Mouse (Mus musculus): ENCODE measurements around the gene Defa25. TPM values are rescaled to one million over a fixed set of nuclear protein-coding genes. Genes with fewer than 3 reads are reported as not detected.
"Not testable (repeated sequence)": the region's sequence is repeated elsewhere in the genome, so short reads cannot be mapped to it uniquely, and the experiment has no call there.

Defa25 gene
- total RNA-seq (2014; rRNA removed) (not detected in 2 replicates), polyA plus RNA-seq (2015; fragmentation: Nextera tagmentation; extraction: Ambion mirVana) (not detected in 2 replicates)

DNA sequence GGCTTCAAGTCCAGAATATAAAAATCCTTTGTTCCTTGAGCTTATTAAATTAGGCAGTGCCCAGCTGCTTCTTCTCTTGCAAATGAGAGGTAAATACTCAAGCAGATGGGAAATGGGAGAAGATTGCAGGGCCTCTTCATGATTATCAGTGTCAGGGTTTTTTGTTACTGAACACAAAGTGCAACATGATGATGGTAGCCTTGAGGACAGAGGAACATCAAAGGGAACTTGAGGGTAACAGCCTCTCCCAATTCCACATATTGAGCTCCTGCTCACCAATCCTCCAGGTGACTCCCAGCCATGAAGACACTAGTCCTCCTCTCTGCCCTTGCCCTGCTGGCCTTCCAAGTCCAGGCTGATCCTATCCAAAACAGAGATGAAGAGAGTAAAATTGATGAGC, at the start of gene Defa25:
Gene Defa25 (plus strand): TSS at position 301 of the 400 bp plus-strand sequence.
- ATAC-seq (ENCODE audit: low FRiP score); DNase-seq (ENCODE audit: low spot score); H3K27me3 ChIP-seq (ENCODE audit: insufficient read depth, low read length); H3K4me3 ChIP-seq (ENCODE audit: low read depth, low read length); H3K4me2 ChIP-seq (ENCODE audit: low read depth, low read length, poor library complexity, severe bottlenecking); H3K4me1 ChIP-seq (ENCODE audit: insufficient read depth, low read length); H3K27ac ChIP-seq (ENCODE audit: low read depth, low read length); H3K9ac ChIP-seq (replicated peaks; ENCODE audit: low read length, poor library complexity, severe bottlenecking); H3K9me3 ChIP-seq (ENCODE audit: low read length); H3K36me3 ChIP-seq (ENCODE audit: insufficient read depth, low read length): not testable (repeated sequence)

GRCm38 (mm10) chr8:21054747-21055146, 29.5 kb upstream of the Defa25 start, which contains the start of gene Defa23:
TSS of gene Defa23 (plus strand) at chr8:21055047.
- H3K36me3 ChIP-seq (ENCODE audit: insufficient read depth, low read length); H3K27ac ChIP-seq (ENCODE audit: low read depth, low read length); DNase-seq (ENCODE audit: low spot score); H3K4me2 ChIP-seq (ENCODE audit: low read depth, low read length, poor library complexity, severe bottlenecking); H3K9ac ChIP-seq (replicated peaks; ENCODE audit: low read length, poor library complexity, severe bottlenecking); ATAC-seq (ENCODE audit: low FRiP score); H3K4me1 ChIP-seq (ENCODE audit: insufficient read depth, low read length); H3K9me3 ChIP-seq (ENCODE audit: low read length); H3K27me3 ChIP-seq (ENCODE audit: insufficient read depth, low read length); H3K4me3 ChIP-seq (ENCODE audit: low read depth, low read length): not testable (repeated sequence)
- WGBS: no CpG with 5 or more reads among the region's 1 CpGs

GRCm38 (mm10) chr8:21064738-21065137, 19.5 kb upstream of the Defa25 start, which contains the start of gene Defa35:
TSS of gene Defa35 (plus strand) at chr8:21065038.
- not testable (repeated sequence) for H3K27ac ChIP-seq (ENCODE audit: low read depth, low read length); H3K27me3 ChIP-seq (ENCODE audit: insufficient read depth, low read length); H3K9ac ChIP-seq (replicated peaks; ENCODE audit: low read length, poor library complexity, severe bottlenecking); H3K4me1 ChIP-seq (ENCODE audit: insufficient read depth, low read length); DNase-seq (ENCODE audit: low spot score); H3K9me3 ChIP-seq (ENCODE audit: low read length); H3K36me3 ChIP-seq (ENCODE audit: insufficient read depth, low read length); H3K4me3 ChIP-seq (ENCODE audit: low read depth, low read length); H3K4me2 ChIP-seq (ENCODE audit: low read depth, low read length, poor library complexity, severe bottlenecking); ATAC-seq (ENCODE audit: low FRiP score)
- WGBS: 82% methylated on average over 1 of the region's 1 CpGs

DNA sequence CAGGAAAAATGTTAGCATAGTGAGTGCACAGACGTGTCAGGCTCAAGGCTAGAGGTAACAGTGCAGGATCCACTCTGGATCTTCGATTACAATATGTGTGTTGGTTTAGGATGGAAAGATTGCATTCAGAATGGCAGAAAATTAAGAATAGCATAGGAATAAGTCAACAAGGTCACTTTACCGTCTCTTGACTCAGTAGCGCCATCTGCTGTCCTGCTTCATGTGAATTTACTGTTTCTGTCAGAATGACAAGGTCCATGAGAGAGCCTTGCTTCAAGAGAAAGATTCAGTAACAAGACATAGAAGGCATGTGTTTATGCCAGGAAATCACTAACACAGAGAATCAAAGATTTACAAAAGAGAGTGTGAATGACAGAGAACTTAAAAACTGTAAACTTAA, 8.9 kb downstream of the Defa25 start:
- Histone ChIP-seq H3K4me3 (ENCODE audit: low read depth, low read length) (no peak overlapping the region), H3K9me3 (ENCODE audit: low read length) (0 out of 2 replicates have a peak, but pooled peaks cover 4% of the 10 kb centered on the region), H3K27me3 (ENCODE audit: insufficient read depth, low read length) (no peaks in the 10 kb centered on the region), H3K4me2 (ENCODE audit: low read depth, low read length, poor library complexity, severe bottlenecking) (no peak overlapping the region), H3K27ac (ENCODE audit: low read depth, low read length) (no peak overlapping the region), H3K4me1 (ENCODE audit: insufficient read depth, low read length) (no peaks in the 10 kb centered on the region), H3K36me3 (ENCODE audit: insufficient read depth, low read length) (no peaks in the 10 kb centered on the region), H3K9ac (replicated peaks; ENCODE audit: low read length, poor library complexity, severe bottlenecking) (no peak overlapping the region)
- DNase-seq (ENCODE audit: low spot score) (no peak), ATAC-seq (ENCODE audit: low FRiP score) (no peak)
- 45% methylated on average over 4 of the region's 4 CpGs for WGBS
- TF ChIP-seq CTCF (IDR thresholded peaks at IDR 0.05): no peak

DNA sequence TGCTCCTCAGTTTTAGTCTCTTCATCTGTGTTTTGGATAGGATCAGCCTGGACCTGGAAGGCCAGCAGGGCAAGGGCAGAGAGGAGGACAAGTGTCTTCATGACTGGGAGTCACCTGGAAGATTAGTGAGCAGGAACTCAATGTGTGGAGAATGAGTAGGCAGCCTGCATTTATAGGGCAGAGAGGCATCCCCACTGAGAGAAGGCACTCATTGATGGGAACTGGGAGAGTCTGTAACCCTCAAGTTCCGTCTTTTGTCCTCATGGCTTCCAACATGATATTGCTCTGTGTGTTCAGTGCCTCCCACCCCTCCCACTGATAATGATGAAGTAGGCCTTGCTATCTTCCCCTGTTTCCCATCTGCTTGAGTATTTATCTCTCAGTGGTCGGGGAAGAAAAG, 11.7 kb downstream of the Defa25 start, which contains the start of gene Gm14851:
Gene Gm14851 (minus strand): TSS at position 101 of the 400 bp plus-strand sequence.
- not testable (repeated sequence) for H3K27ac ChIP-seq (ENCODE audit: low read depth, low read length); ATAC-seq (ENCODE audit: low FRiP score); DNase-seq (ENCODE audit: low spot score); H3K9me3 ChIP-seq (ENCODE audit: low read length); H3K4me2 ChIP-seq (ENCODE audit: low read depth, low read length, poor library complexity, severe bottlenecking); H3K4me1 ChIP-seq (ENCODE audit: insufficient read depth, low read length); H3K27me3 ChIP-seq (ENCODE audit: insufficient read depth, low read length); H3K36me3 ChIP-seq (ENCODE audit: insufficient read depth, low read length); H3K4me3 ChIP-seq (ENCODE audit: low read depth, low read length); H3K9ac ChIP-seq (replicated peaks; ENCODE audit: low read length, poor library complexity, severe bottlenecking)
- WGBS: no CpG with 5 or more reads among the region's 2 CpGs

DNA sequence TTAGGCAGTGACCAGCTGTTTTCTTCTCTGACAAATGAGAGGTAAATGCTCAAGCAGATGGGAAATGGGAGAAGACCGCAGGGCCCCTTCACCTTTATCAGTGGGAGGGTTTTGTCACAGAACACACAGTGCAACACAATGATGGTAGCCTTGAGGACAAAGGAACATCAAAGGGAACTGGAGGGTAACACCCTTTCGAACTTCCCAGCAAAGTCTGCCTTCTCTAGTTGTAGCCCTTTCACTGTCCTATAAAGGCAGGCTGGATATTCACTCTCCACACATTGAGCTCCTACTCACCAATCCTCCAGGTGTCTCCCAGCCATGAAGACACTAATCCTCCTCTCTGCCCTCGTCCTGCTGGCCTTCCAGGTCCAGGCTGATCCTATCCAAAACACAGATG, 50.1 kb downstream of the Defa25 start, which contains the start of gene Defa30:
Gene Defa30 (plus strand): TSS at position 301 of the 400 bp plus-strand sequence.
- not testable (repeated sequence) for H3K4me3 ChIP-seq (ENCODE audit: low read depth, low read length); H3K9me3 ChIP-seq (ENCODE audit: low read length); H3K27me3 ChIP-seq (ENCODE audit: insufficient read depth, low read length); H3K4me2 ChIP-seq (ENCODE audit: low read depth, low read length, poor library complexity, severe bottlenecking); H3K36me3 ChIP-seq (ENCODE audit: insufficient read depth, low read length); DNase-seq (ENCODE audit: low spot score); ATAC-seq (ENCODE audit: low FRiP score); H3K27ac ChIP-seq (ENCODE audit: low read depth, low read length); H3K9ac ChIP-seq (replicated peaks; ENCODE audit: low read length, poor library complexity, severe bottlenecking); H3K4me1 ChIP-seq (ENCODE audit: insufficient read depth, low read length)
- 54% methylated on average over 3 of the region's 3 CpGs for WGBS

Other genes starting within 250 kb of the Defa25 start
- not detected in 2 replicates for gene Defb33, start 191.8 kb upstream of the Defa25 start, total RNA-seq (2014; rRNA removed)
- not detected in 2 replicates for gene Defb33, start 191.8 kb upstream of the Defa25 start, polyA plus RNA-seq (2015; fragmentation: Nextera tagmentation; extraction: Ambion mirVana)
- gene Gm15056, start 181.8 kb upstream of the Defa25 start, total RNA-seq (2014; rRNA removed): not detected in 2 replicates
- gene Gm15056, start 181.8 kb upstream of the Defa25 start, polyA plus RNA-seq (2015; fragmentation: Nextera tagmentation; extraction: Ambion mirVana): not detected in 2 replicates
- not detected in 2 replicates for gene Gm6040, start 162.4 kb upstream of the Defa25 start, total RNA-seq (2014; rRNA removed)
- gene Gm6040, start 162.4 kb upstream of the Defa25 start, polyA plus RNA-seq (2015; fragmentation: Nextera tagmentation; extraction: Ambion mirVana): not detected in 2 replicates
- gene AY761185, start 139.7 kb upstream of the Defa25 start, total RNA-seq (2014; rRNA removed): not detected in 2 replicates
- not detected in 2 replicates for gene AY761185, start 139.7 kb upstream of the Defa25 start, polyA plus RNA-seq (2015; fragmentation: Nextera tagmentation; extraction: Ambion mirVana)
- gene Defa21, start 58.9 kb upstream of the Defa25 start, total RNA-seq (2014; rRNA removed): not detected in 2 replicates
- gene Defa21, start 58.9 kb upstream of the Defa25 start, polyA plus RNA-seq (2015; fragmentation: Nextera tagmentation; extraction: Ambion mirVana): not detected in 2 replicates
- not detected in 2 replicates for gene Defa23, start 29.4 kb upstream of the Defa25 start, total RNA-seq (2014; rRNA removed)
- gene Defa23, start 29.4 kb upstream of the Defa25 start, polyA plus RNA-seq (2015; fragmentation: Nextera tagmentation; extraction: Ambion mirVana): not detected in 2 replicates
- gene Defa35, start 19.4 kb upstream of the Defa25 start, total RNA-seq (2014; rRNA removed): not detected in 2 replicates
- not detected in 2 replicates for gene Defa35, start 19.4 kb upstream of the Defa25 start, polyA plus RNA-seq (2015; fragmentation: Nextera tagmentation; extraction: Ambion mirVana)
- gene Gm14851, start 11.6 kb downstream of the Defa25 start, total RNA-seq (2014; rRNA removed): not detected in 2 replicates
- gene Gm14851, start 11.6 kb downstream of the Defa25 start, polyA plus RNA-seq (2015; fragmentation: Nextera tagmentation; extraction: Ambion mirVana): not detected in 2 replicates
- not detected in 2 replicates for gene Defa30, start 50.2 kb downstream of the Defa25 start, total RNA-seq (2014; rRNA removed)
- gene Defa30, start 50.2 kb downstream of the Defa25 start, polyA plus RNA-seq (2015; fragmentation: Nextera tagmentation; extraction: Ambion mirVana): not detected in 2 replicates
- gene Defa22, start 77.8 kb downstream of the Defa25 start, total RNA-seq (2014; rRNA removed): not detected in 2 replicates
- gene Defa22, start 77.8 kb downstream of the Defa25 start, polyA plus RNA-seq (2015; fragmentation: Nextera tagmentation; extraction: Ambion mirVana): not detected in 2 replicates
- not detected in 2 replicates for gene Defa31, start 107.2 kb downstream of the Defa25 start, total RNA-seq (2014; rRNA removed)
- not detected in 2 replicates for gene Defa31, start 107.2 kb downstream of the Defa25 start, polyA plus RNA-seq (2015; fragmentation: Nextera tagmentation; extraction: Ambion mirVana)
- not detected in 2 replicates for gene Gm15293, start 117.1 kb downstream of the Defa25 start, total RNA-seq (2014; rRNA removed)
- gene Gm15293, start 117.1 kb downstream of the Defa25 start, polyA plus RNA-seq (2015; fragmentation: Nextera tagmentation; extraction: Ambion mirVana): not detected in 2 replicates
- gene Gm15292, start 165.3 kb downstream of the Defa25 start, total RNA-seq (2014; rRNA removed): not detected in 2 replicates
- gene Gm15292, start 165.3 kb downstream of the Defa25 start, polyA plus RNA-seq (2015; fragmentation: Nextera tagmentation; extraction: Ambion mirVana): not detected in 2 replicates
- gene Defa27, start 231.1 kb downstream of the Defa25 start, total RNA-seq (2014; rRNA removed): not detected in 2 replicates
- not detected in 2 replicates for gene Defa27, start 231.1 kb downstream of the Defa25 start, polyA plus RNA-seq (2015; fragmentation: Nextera tagmentation; extraction: Ambion mirVana)
- gene Defa29, start 242.6 kb downstream of the Defa25 start, total RNA-seq (2014; rRNA removed): not detected in 2 replicates
- gene Defa29, start 242.6 kb downstream of the Defa25 start, polyA plus RNA-seq (2015; fragmentation: Nextera tagmentation; extraction: Ambion mirVana): not detected in 2 replicates

All from midbrain, postnatal 0 days (tissue).